Mouse (Mus musculus) bone marrow macrophage, adult 2 months (primary cell): ENCODE data around the gene Dlgap5.

Experiments used
- CTCF ChIP-seq: IDR thresholded peaks from 2 replicates; pipeline ENCODE4 v1.5.1; 2012; ENCODE audit warnings: low read depth, mild to moderate bottlenecking, low read length, moderate library complexity
- POLR2A ChIP-seq: IDR thresholded peaks from 2 replicates; pipeline ENCODE4 v1.6.1; 2012; ENCODE audit warnings: mild to moderate bottlenecking, low read depth, low read length, borderline replicate concordance

- no peak for TF ChIP-seq CTCF
- TF ChIP-seq POLR2A = no peak
Observed at GRCm38 (mm10) chr14:47459556-47459955, 41.3 kb upstream of the Dlgap5 start.
